Mouse (Mus musculus): ENCODE results near the gene Uqcrq.

Uqcrq gene

DNA sequence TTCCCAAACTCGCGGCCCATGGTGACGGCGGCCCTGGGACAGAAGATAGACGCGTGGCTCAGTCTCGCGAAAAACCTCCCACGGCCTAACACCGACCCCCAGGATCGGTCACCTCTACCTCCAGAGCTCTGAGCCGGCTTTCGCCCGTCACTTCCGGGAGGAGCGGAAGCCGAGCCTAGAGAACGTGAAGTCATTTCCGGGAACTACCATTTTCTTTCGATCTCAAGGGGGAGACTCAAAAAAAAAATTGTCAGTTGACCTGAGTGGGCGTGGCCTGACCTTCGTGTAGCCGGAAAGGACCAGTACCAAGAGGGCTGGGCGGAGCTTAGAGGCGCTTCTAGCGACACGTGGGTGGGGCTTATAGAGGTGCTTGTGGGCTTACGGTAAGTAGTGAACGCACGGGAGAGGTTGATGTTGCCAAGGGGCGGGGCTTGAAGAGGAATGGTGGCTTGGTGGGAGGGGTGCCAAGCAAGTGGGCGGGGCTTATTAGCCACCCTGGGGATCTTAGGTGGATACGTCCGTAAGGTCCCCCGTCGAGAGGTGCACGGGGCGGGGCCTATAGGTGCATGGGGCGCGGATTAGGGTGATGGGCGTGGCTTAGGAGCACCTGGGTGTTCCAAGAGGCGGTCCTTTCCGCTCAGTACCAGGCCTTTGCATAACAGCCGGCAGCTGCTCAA is at the start of gene Uqcrq, which contains the start of gene Gdf9:
Gene Uqcrq (minus strand): TSS at position 162 of the 677 bp plus-strand sequence.
Gene Gdf9 (plus strand): TSS at position 354 of the 677 bp plus-strand sequence.
- peak; percentile 100 for DNase-seq (ENCODE audit: low read depth, low spot score)

- no peak for DNase-seq (ENCODE audit: low read depth, low spot score)
Observed at GRCm38 (mm10) chr11:53479783-53480301, 49.2 kb upstream of the Uqcrq start, which contains the start of the genes Gm9945 and Sowaha. Gene Gm9945 (plus strand): TSS chr11:53480166. Gene Sowaha (minus strand): TSS chr11:53480274.

GRCm38 (mm10) chr11:53479171-53479782 is 48.6 kb upstream of the Uqcrq start:
- DNase-seq (ENCODE audit: low read depth, low spot score) = no peak

- no peak for DNase-seq (ENCODE audit: low read depth, low spot score)
Observed at GRCm38 (mm10) chr11:53478383-53479170, 47.9 kb upstream of the Uqcrq start.

DNA sequence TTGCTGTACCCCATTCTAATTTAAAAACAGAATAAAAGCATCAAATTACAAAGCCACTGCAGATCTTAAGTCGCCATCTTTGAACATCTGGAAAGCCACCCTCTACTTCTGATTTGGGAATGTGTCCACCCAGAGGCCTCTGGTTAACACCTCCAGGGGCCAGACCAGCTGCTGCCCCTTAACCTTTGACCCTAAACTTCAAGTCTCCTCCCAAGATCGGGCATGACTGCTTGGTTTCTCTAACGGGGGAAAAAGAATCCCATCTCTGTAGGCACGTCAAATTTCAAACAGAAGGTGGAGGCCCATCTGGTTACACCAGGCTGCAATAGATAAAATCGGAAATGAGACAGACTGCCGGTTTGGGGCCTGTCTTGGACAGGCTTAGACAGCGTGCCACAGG is 47.2 kb upstream of the Uqcrq start:
- DNase-seq (ENCODE audit: low read depth, low spot score) = no peak

DNA sequence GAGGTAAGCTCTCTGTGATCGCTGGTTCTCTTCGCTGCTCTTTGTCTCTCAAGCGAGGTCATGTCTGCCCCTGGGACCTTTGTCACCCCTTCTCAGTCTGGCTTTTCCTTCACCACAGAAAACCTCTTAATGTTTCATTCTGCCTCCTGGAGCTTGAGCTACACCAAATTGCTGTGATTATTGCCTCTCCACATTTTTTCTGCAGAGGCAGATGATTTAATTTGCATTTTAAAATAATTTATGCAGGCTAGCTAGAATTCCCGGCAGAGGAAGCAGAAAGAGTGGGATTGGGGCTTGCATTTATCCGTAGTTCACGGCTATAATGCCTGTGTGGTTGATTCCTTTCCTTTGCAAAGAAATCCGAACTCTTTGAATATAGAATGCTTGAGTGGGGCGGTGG is 45.0 kb upstream of the Uqcrq start:
- DNase-seq (ENCODE audit: low read depth, low spot score) = no peak

- DNase-seq (ENCODE audit: low read depth, low spot score) = no peak
Observed at GRCm38 (mm10) chr11:53472709-53473108, 42.1 kb upstream of the Uqcrq start.

DNA sequence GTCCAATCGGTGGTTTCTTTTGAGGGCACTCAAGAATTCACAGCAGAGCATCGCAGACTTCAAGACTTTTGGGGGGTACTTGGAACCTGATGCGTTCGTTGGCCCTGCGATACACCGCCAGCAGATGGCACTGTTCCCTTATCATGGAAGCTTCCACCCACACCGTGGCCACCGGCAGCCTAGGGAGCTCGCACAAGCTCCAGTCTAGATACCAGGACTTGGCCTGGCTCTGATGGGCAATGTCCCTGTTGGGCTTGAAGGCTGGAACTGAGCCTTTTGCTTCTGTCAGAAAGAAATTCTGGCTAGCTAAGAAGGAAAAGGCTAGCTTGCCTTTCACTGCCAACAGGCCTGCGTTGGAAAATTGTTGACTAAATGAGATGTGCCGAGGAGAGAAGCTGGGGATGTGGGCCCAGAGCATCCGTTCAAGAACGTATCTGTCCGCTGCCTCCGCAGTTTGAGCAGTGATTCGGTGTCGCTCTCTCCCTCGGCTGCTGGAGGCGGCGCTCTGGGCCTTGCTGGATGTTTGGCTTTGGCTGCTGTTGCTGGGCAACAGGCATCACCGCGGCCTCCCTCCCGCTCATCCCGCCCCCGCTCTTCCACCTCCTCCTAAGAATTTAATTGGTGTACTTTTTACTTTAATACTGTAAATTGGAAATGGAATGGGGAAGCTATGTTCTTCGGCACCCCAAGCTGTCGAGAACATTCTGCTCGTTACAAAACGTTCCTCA is 39.5 kb upstream of the Uqcrq start, which contains the start of gene Gm9837:
Gene Gm9837 (minus strand): TSS at position 512 of the 728 bp plus-strand sequence.
- DNase-seq (ENCODE audit: low read depth, low spot score) = peak; percentile 67

DNA sequence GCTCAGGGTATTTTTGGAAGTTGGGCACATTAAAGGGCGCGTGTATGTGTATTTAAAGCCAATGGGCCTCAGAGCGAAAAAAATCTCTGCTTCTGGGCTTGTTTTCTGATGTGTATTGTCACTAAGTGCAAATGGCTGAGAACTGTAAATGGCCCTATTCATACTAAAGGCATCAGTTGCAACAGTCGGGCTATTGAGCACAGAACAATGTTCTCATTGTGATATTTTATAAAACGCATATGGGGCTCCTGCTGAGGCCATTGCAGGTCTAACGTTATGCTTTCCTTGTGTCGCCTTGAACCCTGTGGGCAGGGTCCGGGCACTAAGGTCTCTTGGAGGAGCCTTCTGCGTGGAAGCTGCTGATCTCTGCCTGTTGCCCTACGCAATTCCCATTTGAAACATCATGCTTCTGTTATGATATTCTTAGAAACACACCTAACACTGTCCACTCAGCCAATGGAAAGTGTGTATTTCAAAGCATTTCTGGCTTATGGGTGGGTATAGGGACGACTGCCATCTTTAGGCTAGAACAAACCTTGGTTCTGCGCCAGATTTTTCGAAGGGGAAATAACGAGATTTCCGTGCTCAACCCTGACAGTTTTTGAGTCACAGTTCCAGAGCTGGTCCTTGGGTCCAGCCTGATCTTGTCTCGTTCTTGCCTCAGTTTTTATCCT is 38.8 kb upstream of the Uqcrq start:
- DNase-seq (ENCODE audit: low read depth, low spot score) = no peak

GRCm38 (mm10) chr11:53466231-53466971 is 35.8 kb upstream of the Uqcrq start:
- peak; percentile 32 for DNase-seq (ENCODE audit: low read depth, low spot score)

GRCm38 (mm10) chr11:53463551-53464424 is 33.2 kb upstream of the Uqcrq start:
- DNase-seq (ENCODE audit: low read depth, low spot score) = no peak

GRCm38 (mm10) chr11:53461727-53462126 is 31.1 kb upstream of the Uqcrq start:
- no peak for DNase-seq (ENCODE audit: low read depth, low spot score)

DNA sequence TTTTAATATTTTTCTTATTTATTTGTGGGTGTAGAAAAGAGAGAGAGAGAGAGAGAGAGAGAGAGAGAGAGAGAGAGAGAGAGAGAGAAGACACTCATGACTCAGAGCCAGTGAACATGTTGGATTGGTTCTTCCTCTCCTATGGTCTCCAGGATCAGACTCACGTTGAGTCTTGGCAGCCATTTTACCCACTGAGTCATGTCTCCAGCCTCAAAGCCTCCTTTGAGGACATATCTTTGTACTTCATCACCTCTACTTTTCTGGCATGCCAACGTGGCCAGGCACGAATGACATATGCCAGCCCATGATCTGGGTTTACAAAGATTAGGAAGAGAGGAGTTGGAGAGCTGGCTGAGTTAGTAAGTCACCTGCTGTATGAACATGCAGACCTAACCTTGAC is 29.6 kb upstream of the Uqcrq start:
- DNase-seq (ENCODE audit: low read depth, low spot score) = no peak

- DNase-seq (ENCODE audit: low read depth, low spot score) = no peak
Observed at GRCm38 (mm10) chr11:53458996-53459395, 28.4 kb upstream of the Uqcrq start.

DNA sequence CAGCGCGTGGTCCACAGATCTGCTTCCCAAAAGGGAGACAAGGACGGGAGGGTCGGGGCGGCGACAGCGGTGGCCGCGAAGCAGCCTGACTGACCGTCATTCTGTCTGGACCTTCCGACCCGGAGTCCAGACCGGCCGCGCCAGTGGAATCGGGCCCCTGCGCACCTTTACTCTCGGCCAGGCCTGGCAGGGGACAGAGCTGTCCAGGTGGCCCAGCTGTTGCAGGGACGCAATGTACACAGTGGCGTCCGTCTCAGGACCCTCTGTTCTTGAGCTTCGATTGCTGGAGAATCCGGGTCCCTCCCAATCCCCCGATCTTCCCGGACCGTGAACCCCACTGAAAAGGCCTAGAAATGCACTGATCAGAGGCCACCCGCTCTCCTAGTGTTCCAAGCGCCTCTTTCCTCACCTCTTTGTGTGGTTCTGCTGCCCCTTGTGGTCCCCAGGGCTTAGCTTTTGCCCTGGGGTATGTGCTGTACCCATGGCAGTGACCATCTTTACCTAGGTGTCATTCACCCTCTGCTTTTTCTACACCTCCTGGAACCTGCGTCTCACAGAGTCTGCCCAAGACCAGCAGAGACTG is 26.8 kb upstream of the Uqcrq start:
- DNase-seq (ENCODE audit: low read depth, low spot score) = no peak

DNA sequence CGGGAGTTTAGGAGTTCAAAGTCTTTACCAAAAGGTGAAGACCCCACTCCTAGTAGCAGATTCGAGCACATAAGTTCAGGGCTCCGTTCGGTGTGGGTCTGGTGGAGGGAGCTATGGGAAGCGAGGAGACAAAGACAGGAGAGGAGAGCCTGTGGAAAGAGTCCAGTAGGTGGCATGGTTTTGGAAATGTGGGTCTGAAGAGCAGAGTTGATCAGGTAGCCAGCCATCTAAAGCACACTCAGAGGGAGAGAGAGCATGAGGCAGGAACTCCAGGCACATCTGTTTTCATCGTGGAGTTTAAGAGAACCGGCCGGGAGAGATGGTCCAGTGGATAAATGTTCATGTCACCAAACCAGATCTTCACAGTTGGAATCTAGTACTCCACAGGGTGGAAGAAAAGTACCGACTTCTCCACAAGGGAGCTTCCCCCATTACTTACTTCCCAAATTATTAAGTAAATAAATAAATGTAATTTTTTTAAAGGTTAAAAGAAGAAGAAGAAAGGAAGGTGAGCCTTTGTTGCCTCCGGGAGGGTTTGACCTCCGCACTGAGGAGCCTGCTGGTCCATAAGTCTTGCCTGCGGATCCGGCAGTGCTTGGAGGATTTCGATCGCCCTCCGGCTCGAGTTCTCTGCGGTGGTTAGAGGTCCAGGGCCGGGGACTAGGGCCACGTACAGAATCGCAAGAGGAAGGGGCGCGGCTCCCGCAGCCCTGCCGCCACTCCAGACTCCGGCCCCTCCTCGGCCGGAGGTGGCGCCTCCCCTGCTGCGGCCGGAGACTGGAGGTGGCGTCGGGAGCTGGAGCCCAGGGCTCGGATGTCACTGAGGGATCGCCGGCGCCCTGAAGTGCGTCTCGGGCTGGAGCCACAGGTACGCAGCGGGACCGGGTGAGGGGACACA is 26.1 kb upstream of the Uqcrq start, which contains the start of the genes Gm10447 and Shroom1:
Gene Gm10447 (minus strand): TSS at position 637 of the 898 bp plus-strand sequence.
Gene Shroom1 (plus strand): TSS at position 732 of the 898 bp plus-strand sequence.
- no peak for DNase-seq (ENCODE audit: low read depth, low spot score)

DNA sequence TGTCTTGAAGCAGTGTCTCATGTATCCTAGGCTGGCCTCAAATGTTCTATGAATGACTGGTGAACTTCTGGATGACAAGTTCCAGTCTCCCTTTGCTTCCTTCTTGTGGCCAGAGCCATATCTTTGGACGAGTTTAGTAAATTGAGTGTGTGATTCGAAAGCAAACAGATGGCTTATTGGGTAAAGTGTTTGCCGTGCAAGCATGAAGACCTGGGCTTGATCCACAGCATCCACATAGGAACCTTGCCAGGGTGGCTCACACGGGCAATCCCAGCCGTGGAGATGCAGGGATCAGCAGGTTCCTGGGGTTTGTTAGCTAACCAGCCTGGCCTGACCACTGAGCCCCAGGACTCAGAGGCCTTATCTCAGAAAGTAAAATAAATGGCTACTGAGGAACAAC is 22.4 kb upstream of the Uqcrq start:
- no peak for DNase-seq (ENCODE audit: low read depth, low spot score)
